ENCODE assay signal across 8 mouse cellular contexts in the genomic region with DNA sequence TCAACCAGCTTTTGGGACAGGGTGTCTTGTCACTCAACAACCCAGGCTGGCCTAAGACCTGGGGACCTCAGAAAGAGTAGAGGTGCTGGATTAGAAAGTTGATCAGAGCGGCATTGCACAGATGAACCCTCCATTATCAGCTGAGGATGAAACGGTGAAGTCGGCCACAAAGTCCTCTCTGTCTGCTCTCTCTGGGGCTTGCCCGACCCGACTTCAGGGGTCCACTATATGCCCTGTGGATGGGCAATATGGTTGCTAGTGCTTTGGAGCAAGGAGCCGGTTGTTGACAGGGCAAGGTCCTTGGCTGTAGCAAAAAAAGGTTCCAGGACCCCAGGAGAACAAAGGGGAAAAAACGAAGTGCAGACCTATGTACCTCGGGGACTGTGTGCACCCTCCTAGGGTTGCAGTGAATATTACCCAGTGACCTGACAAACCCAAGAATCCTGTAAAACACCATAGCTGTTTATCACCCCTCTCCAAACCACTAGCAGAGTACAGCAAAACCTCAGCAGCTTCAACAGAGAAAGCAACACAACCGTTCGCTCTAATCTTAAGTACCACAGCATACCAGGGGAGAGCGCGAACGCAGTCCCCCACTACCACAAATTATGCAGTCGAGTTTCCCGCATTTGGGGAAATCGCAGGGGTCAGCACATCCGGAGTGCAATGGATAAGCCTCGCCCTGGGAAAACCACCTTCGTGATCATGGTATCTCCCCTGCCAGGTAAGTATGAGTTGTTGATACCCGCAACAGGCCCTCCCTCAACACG. TPM values are rescaled to one million over a fixed set of nuclear protein-coding genes. Genes with fewer than 3 reads are reported as not detected.
ATAC-seq lines count a peak whose summit lies in the region.
"Not testable (repeated sequence)": the region's sequence is repeated elsewhere in the genome, so short reads cannot be mapped to it uniquely, and the experiment has no call there.

No protein-coding gene starts in this region.

- ATAC-seq in cerebellum, adult (ENCODE audit: insufficient number of reproducible peaks, low FRiP score, low TSS enrichment) = peak; percentile 70
- peak; percentile 83 for ATAC-seq in forebrain, embryonic 13.5 days
- ATAC-seq in heart, embryonic 15.5 days (replicated peaks; ENCODE audit: insufficient number of reproducible peaks, insufficient read depth, low FRiP score, low read depth) = peak; percentile 73
- peak; percentile 68 for ATAC-seq in inflammation-experienced regulatory T-cells, adult 6 months
- peak; percentile 88 for ATAC-seq in limb, embryonic 13.5 days (ENCODE audit: low FRiP score, low read depth)
- peak; percentile 88 for ATAC-seq in lung, embryonic 15.5 days (ENCODE audit: borderline replicate concordance, extremely low read depth, low FRiP score, low TSS enrichment)
- peak; percentile 88 for ATAC-seq in midbrain, embryonic 16.5 days
- ATAC-seq in stomach, embryonic 16.5 days (ENCODE audit: insufficient read depth, low FRiP score) = peak; percentile 84

- H3K4me1 ChIP-seq in forebrain, embryonic 13.5 days; heart, embryonic 15.5 days (replicated peaks); limb, embryonic 13.5 days; lung, embryonic 15.5 days; midbrain, embryonic 16.5 days (ENCODE audit: control insufficient read depth, insufficient read depth, low read length); stomach, embryonic 16.5 days (ENCODE audit: control insufficient read depth, insufficient read depth, low read length): not testable (repeated sequence)

- H3K4me3 ChIP-seq in forebrain, embryonic 13.5 days; heart, embryonic 15.5 days; limb, embryonic 13.5 days; lung, embryonic 15.5 days; midbrain, embryonic 16.5 days (ENCODE audit: low read depth, low read length); stomach, embryonic 16.5 days (replicated peaks; ENCODE audit: low read length): not testable (repeated sequence)

- H3K27ac ChIP-seq in forebrain, embryonic 13.5 days; heart, embryonic 15.5 days; limb, embryonic 13.5 days; lung, embryonic 15.5 days; midbrain, embryonic 16.5 days (ENCODE audit: low read length); stomach, embryonic 16.5 days (ENCODE audit: low read length): not testable (repeated sequence)

- H3K4me2 ChIP-seq in forebrain, embryonic 13.5 days; heart, embryonic 15.5 days; limb, embryonic 13.5 days (replicated peaks); lung, embryonic 15.5 days; midbrain, embryonic 16.5 days (ENCODE audit: low read length); stomach, embryonic 16.5 days (ENCODE audit: low read depth, low read length): not testable (repeated sequence)

- no CpG with 5 or more reads among the region's 21 CpGs for WGBS in forebrain, embryonic 13.5 days
- WGBS in heart, embryonic 15.5 days = no CpG with 5 or more reads among the region's 21 CpGs
- WGBS in limb, embryonic 13.5 days = no CpG with 5 or more reads among the region's 21 CpGs
- WGBS in lung, embryonic 15.5 days = no CpG with 5 or more reads among the region's 21 CpGs
- WGBS in midbrain, embryonic 16.5 days = no CpG with 5 or more reads among the region's 21 CpGs
- no CpG with 5 or more reads among the region's 21 CpGs for WGBS in stomach, embryonic 16.5 days

- H3K9me3 ChIP-seq in forebrain, embryonic 13.5 days (replicated peaks); heart, embryonic 15.5 days (replicated peaks); limb, embryonic 13.5 days; lung, embryonic 15.5 days; midbrain, embryonic 16.5 days (replicated peaks; ENCODE audit: control insufficient read depth, low read length, poor library complexity, severe bottlenecking); stomach, embryonic 16.5 days (replicated peaks; ENCODE audit: control insufficient read depth, low read length): not testable (repeated sequence)

- not testable (repeated sequence) for H3K9ac ChIP-seq in forebrain, embryonic 13.5 days; heart, embryonic 15.5 days; limb, embryonic 13.5 days; lung, embryonic 15.5 days; midbrain, embryonic 16.5 days (ENCODE audit: low read depth, low read length); stomach, embryonic 16.5 days (ENCODE audit: low read length)

- H3K27me3 ChIP-seq in forebrain, embryonic 13.5 days; heart, embryonic 15.5 days; limb, embryonic 13.5 days; lung, embryonic 15.5 days; midbrain, embryonic 16.5 days (ENCODE audit: control insufficient read depth, insufficient read depth, low read depth, low read length); stomach, embryonic 16.5 days (ENCODE audit: control insufficient read depth, insufficient read depth, low read length): not testable (repeated sequence)

- not testable (repeated sequence) for H3K36me3 ChIP-seq in forebrain, embryonic 13.5 days (ENCODE audit: poor library complexity, severe bottlenecking); heart, embryonic 15.5 days; limb, embryonic 13.5 days; lung, embryonic 15.5 days; midbrain, embryonic 16.5 days (ENCODE audit: control insufficient read depth, insufficient read depth, low read length); stomach, embryonic 16.5 days (ENCODE audit: control insufficient read depth, insufficient read depth, low read length)

RNA-seq across cellular contexts. Expression of a gene that starts 42.4 kb away (rescaled TPM):
- 89.6 and 106 TPM in 2 replicates for polyA plus RNA-seq in forebrain, embryonic 13.5 days (2015; fragmentation: Nextera tagmentation; extraction: Ambion mirVana)
- 47.8 and 50.6 TPM in 2 replicates for polyA plus RNA-seq in heart, embryonic 15.5 days (2015; fragmentation: Nextera tagmentation; extraction: Ambion mirVana)
- 100 to 1,000 TPM; 126 to 159 (median 145) TPM for polyA plus RNA-seq in inflammation-experienced regulatory T-cells, adult 6 months (2017; shearing (Covaris generic))
- polyA plus RNA-seq in limb, embryonic 13.5 days (2015; fragmentation: Nextera tagmentation; extraction: Ambion mirVana) = 72.8 and 79.7 TPM in 2 replicates
- 54.9 and 57.5 TPM in 2 replicates for polyA plus RNA-seq in lung, embryonic 15.5 days (2015; fragmentation: Nextera tagmentation; extraction: Ambion mirVana)
- polyA plus RNA-seq in midbrain, embryonic 16.5 days (2015; fragmentation: Nextera tagmentation; extraction: Ambion mirVana) = 82.1 and 84.0 TPM in 2 replicates
- 51.9 and 57.0 TPM in 2 replicates for polyA plus RNA-seq in stomach, embryonic 16.5 days (2015; fragmentation: Nextera tagmentation; extraction: Ambion mirVana)

RNA-seq across cellular contexts. Expression of a gene that starts 57.4 kb away (rescaled TPM):
- 180 and 195 TPM in 2 replicates for polyA plus RNA-seq in forebrain, embryonic 13.5 days (2015; fragmentation: Nextera tagmentation; extraction: Ambion mirVana)
- 96.4 and 116 TPM in 2 replicates for polyA plus RNA-seq in heart, embryonic 15.5 days (2015; fragmentation: Nextera tagmentation; extraction: Ambion mirVana)
- polyA plus RNA-seq in inflammation-experienced regulatory T-cells, adult 6 months (2017; shearing (Covaris generic)) = 100 to 1,000 TPM; 152 to 187 (median 170) TPM
- polyA plus RNA-seq in limb, embryonic 13.5 days (2015; fragmentation: Nextera tagmentation; extraction: Ambion mirVana) = 194 and 208 TPM in 2 replicates
- polyA plus RNA-seq in lung, embryonic 15.5 days (2015; fragmentation: Nextera tagmentation; extraction: Ambion mirVana) = 172 and 174 TPM in 2 replicates
- polyA plus RNA-seq in midbrain, embryonic 16.5 days (2015; fragmentation: Nextera tagmentation; extraction: Ambion mirVana) = 145 and 149 TPM in 2 replicates
- polyA plus RNA-seq in stomach, embryonic 16.5 days (2015; fragmentation: Nextera tagmentation; extraction: Ambion mirVana) = 167 and 175 TPM in 2 replicates
